Mouse (Mus musculus) stomach, postnatal 0 days (tissue): ENCODE data around the gene Zdhhc1. TPM values are rescaled to one million over a fixed set of nuclear protein-coding genes. Genes with fewer than 3 reads are reported as not detected.

Source experiments
- ATAC-seq: fragments of 200-750 bp; cut with Nextera tagmentation; 2 replicates; pipeline ENCODE4 v1.8.0; 2017; ENCODE audit not compliant: low FRiP score, low TSS enrichment
- DNase-seq: peaks from one replicate; pipeline ENCODE4 v3.0.0-alpha.2; 2016; ENCODE audit warnings: low spot score
- H3K27ac ChIP-seq: fragments of 300-500 bp; sonication (generic); replicated peaks from 2 replicates; pipeline ENCODE4 v1.5.1; 2014; ENCODE audit warnings: mild to moderate bottlenecking, control low read depth
- H3K27me3 ChIP-seq: fragments of 300-500 bp; sonication (generic); 2 replicates; pipeline ENCODE4 v1.6.1; 2014; ENCODE audit warnings: low read length; ENCODE audit not compliant: control insufficient read depth, insufficient read depth
- H3K36me3 ChIP-seq: fragments of 300-500 bp; sonication (generic); 2 replicates; pipeline ENCODE4 v1.6.1; 2014; ENCODE audit warnings: low read length, mixed read lengths; ENCODE audit not compliant: control insufficient read depth, insufficient read depth
- H3K4me1 ChIP-seq: fragments of 300-500 bp; sonication (generic); replicated peaks from 2 replicates; pipeline ENCODE4 v1.6.1; 2014; ENCODE audit warnings: antibody characterized with exemption; ENCODE audit not compliant: control insufficient read depth, insufficient read depth
- H3K4me2 ChIP-seq: fragments of 300-500 bp; sonication (generic); replicated peaks from 2 replicates; pipeline ENCODE4 v1.6.1; 2014; ENCODE audit warnings: low read depth, mild to moderate bottlenecking, control low read depth, moderate library complexity
- H3K4me3 ChIP-seq: fragments of 300-500 bp; sonication (generic); 2 replicates; pipeline ENCODE4 v1.5.1; 2014; ENCODE audit warnings: low read depth, low read length, control low read depth
- H3K9ac ChIP-seq: fragments of 300-500 bp; sonication (generic); 2 replicates; pipeline ENCODE4 v1.6.1; 2014; ENCODE audit warnings: mild to moderate bottlenecking, low read length, control low read depth, mixed read lengths
- H3K9me3 ChIP-seq: fragments of 300-500 bp; sonication (generic); 2 replicates; pipeline ENCODE4 v1.6.1; 2016; ENCODE audit warnings: low read length; ENCODE audit not compliant: control insufficient read depth
- CTCF ChIP-seq: IDR thresholded peaks from 2 replicates; pipeline ENCODE4 v1.5.1; 2016; ENCODE audit warnings: antibody characterized with exemption, low read depth, mild to moderate bottlenecking, moderate library complexity
- EP300 ChIP-seq: optimal IDR thresholded peaks from 2 replicates; pipeline ENCODE3; 2016; ENCODE audit warnings: antibody characterized with exemption
- WGBS: fragments of 180-500 bp; shearing (Covaris S2); extraction: QIAGEN DNeasy Blood & Tissue Kit; methylation state at CpG from one replicate; pipeline ENCODE4 v1.1.7; 2014; 5-methylcytosine and 5-hydroxymethylcytosine counted together
- polyA plus RNA-seq: library from polyadenylated mRNA; unstranded; fragments of >200 nt; fragmentation: Nextera tagmentation; extraction: Ambion mirVana; gene quantifications from 2 replicates; pipeline ENCODE4 v1.2.1, GENCODE M21; 2015

The Zdhhc1 gene
- polyA plus RNA-seq, 1 experiment from 2014 or later: 15.6 TPM

DNA sequence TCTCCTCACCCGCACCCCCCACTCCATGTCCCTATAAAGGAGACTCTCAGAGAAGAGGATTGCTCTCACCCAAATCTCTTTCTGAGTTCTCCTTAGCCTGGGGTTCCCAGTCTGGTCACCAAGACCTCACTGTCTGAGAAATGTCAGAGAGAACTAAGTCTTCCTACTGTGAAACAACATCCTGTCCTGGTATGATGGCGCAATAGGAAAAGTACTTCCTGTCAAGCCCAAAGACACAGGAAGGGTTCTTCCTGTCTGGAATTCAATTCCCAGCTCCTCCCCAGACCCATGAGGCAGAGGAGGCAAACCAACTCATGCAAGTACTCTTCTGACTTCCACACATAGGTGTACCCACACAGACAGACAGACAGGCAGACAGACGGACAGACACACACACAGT, 7.9 kb upstream of the Zdhhc1 start:
- Histone ChIP-seq H3K27ac (no peak overlapping the region), H3K9me3 (no peaks in the 10 kb centered on the region), H3K27me3 (no peaks in the 10 kb centered on the region), H3K9ac (no peak overlapping the region), H3K4me1 (no peaks in the 10 kb centered on the region), H3K4me3 (no peak overlapping the region), H3K4me2 (no peak overlapping the region), H3K36me3 (no peaks in the 10 kb centered on the region)
- DNase-seq (no peak), ATAC-seq (no peak; the same call in 1 of the 2 replicates)
- TF ChIP-seq CTCF (no peak), EP300 (no peak)
- WGBS: 81% methylated on average over 3 of the region's 3 CpGs

DNA sequence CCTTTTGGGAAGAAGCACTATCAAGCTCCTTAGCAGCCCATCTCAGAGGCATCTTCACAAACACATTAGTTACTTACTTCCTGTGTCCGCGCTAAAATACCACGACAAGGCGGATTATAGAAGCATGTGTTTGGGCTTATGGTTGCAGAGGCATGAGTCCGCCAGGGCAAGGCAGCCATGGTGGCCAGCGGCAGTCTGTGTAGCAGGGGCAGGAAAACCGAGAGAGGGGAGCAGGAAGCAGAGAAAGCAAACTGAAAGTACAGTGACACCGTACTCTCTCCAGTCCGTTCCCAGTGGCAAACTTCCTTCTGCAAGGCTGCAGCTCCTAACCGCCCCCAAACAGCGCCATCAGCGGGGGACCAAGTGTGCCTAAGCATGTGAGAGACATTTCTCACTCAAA, 3.1 kb upstream of the Zdhhc1 start:
- H3K36me3 ChIP-seq: no peaks in the 10 kb centered on the region
- ATAC-seq (no peak), DNase-seq (no peak)
- H3K4me3 ChIP-seq: 0 out of 2 replicates have a peak overlapping the region, but pooled peaks have one; percentile 6
- H3K27ac ChIP-seq: no peak overlapping the region
- no peaks in the 10 kb centered on the region for H3K27me3 ChIP-seq
- no peaks in the 10 kb centered on the region; the same call in 1 of the 2 replicates for H3K4me1 ChIP-seq
- H3K9me3 ChIP-seq: no peaks in the 10 kb centered on the region
- WGBS: 57% methylated on average over 12 of the region's 12 CpGs
- no peak overlapping the region; the same call in 1 of the 2 replicates for H3K4me2 ChIP-seq
- no peak overlapping the region for H3K9ac ChIP-seq
- TF ChIP-seq CTCF (no peak), EP300 (no peak)

DNA sequence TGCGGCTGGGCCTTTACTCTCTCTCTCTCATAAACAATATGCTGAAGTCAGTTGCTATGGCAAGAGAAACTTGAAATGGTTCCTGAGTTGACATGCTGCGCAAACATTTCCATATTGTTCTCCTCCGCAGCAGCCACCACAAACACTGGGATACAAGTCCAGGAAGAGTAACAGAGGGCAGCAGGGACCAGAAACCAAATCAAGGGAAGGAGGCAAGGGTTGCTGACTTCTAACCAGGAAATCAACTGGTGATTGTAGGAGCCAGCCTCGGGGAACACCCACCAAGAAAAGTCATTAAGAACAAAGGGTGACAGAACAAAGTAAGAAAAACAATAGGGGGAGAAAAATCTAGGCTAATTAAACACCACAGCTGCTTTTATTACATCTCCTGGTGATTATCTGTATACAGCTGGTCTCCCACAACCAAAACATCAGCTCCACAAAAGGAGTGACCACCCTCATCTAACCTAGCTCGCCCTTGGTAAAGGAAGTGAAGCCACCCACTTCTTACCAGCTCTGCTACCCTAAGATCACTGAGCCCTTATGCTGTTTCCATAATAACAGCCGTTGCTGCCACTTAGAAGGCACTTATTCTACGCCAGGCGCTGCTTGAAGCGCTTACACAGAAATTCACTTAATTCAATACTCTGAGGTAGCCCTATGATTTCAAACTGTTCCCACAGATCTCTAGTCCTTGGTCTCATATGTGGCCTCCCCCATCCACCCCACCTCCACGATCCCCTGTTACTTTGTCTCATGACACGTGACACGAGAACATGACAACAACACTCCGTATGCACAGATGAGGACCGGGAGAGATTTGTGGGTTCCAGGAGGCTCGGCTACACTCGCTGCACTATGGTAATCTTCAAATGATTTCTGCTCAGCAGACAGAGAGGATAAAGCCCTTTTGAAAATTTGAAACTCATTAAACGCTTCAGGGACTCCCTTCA, 1.1 kb downstream of the Zdhhc1 start:
- TF ChIP-seq CTCF: no peak
- TF ChIP-seq EP300: no peak
- Histone ChIP-seq H3K36me3 (no peaks in the 10 kb centered on the region), H3K4me2 (peak overlapping the region; percentile 80), H3K27me3 (no peaks in the 10 kb centered on the region), H3K9ac (peak overlapping the region; percentile 94), H3K4me3 (peak overlapping the region; percentile 85), H3K27ac (peak overlapping the region; percentile 91), H3K4me1 (no peaks in the 10 kb centered on the region; the same call in 1 of the 2 replicates), H3K9me3 (no peaks in the 10 kb centered on the region)
- 25% methylated on average over 17 of the region's 17 CpGs for WGBS
- DNase-seq: no peak
- ATAC-seq: no peak

DNA sequence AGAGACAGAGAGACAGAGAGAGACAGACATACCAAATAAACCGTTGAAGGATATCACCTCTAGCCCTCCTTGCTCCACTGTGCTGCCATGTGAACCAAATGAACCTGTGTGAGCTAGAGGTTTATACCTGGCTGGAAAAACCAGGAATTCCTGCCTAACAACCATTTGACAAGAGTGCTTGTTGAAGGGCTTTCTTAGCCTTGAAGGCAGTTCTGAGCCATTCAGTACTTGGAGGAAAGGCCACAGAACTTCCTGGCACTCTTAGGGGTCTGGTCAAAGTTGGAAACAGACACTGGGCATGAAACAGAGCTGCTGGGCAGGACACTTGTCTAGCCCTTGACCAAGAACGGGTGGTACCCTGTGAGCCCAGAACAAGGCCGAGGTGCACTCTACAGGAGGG, 2.1 kb downstream of the Zdhhc1 start:
- no peaks in the 10 kb centered on the region for H3K27me3 ChIP-seq
- no peaks in the 10 kb centered on the region for H3K9me3 ChIP-seq
- no peaks in the 10 kb centered on the region; the same call in 1 of the 2 replicates for H3K4me1 ChIP-seq
- H3K4me3 ChIP-seq: no peak overlapping the region
- no peaks in the 10 kb centered on the region for H3K36me3 ChIP-seq
- H3K27ac ChIP-seq: peak overlapping the region; percentile 91
- no peak overlapping the region for H3K4me2 ChIP-seq
- DNase-seq (no peak), ATAC-seq (no peak)
- no peak overlapping the region for H3K9ac ChIP-seq
- TF ChIP-seq CTCF (no peak), EP300 (no peak)
- WGBS: 48% methylated on average over 3 of the region's 3 CpGs

DNA sequence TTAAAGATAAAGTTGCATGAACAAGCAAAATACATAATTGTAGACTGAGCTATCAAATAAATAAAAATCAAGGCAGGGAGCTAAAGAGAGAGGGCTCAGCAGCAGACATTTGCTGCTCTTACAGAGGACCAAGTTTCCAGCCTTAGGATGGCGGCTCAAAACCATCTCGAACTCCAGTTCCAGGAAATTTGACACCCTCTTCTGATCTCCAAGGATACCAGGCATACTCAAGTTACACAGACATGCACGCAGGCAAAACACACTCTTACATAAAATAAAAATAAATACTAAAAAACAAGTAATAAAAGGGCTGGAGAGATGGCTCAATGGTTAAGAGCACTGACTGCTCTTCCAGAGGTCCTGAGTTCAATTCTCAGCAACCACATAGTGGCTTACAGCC, 3.2 kb downstream of the Zdhhc1 start:
- 37% methylated on average over 3 of the region's 3 CpGs for WGBS

DNA sequence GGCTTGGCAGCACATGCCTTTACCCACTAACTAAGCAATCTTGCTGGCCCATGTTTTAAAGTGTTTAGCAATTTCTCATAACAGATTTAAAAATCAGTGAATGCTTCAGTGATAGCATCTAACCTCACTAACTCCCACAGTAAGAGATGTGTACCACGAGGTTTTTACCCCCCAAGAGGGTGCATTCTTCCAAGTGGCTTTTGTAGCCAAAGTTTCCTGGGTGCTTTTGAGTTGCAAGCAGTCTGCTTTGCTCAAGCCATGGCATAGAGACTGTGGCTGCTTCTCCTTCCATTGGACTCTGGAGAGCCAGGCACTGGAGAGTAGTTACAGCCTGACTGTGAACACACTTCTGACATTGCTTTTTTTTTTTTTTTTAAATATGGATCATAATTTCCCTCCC, 7.4 kb downstream of the Zdhhc1 start:
- Histone ChIP-seq H3K27ac (no peak overlapping the region), H3K36me3 (no peaks in the 10 kb centered on the region), H3K4me3 (no peak overlapping the region), H3K4me2 (no peak overlapping the region), H3K27me3 (no peaks in the 10 kb centered on the region), H3K9me3 (no peaks in the 10 kb centered on the region), H3K4me1 (no peaks in the 10 kb centered on the region), H3K9ac (no peak overlapping the region)
- WGBS: 54% methylated on average over 1 of the region's 1 CpGs
- ATAC-seq (no peak), DNase-seq (no peak)
- TF ChIP-seq EP300 (no peak), CTCF (no peak)

More for the DNA sequence above, 3.2 kb downstream of the Zdhhc1 start:
- Histone ChIP-seq H3K9me3 (no peaks in the 10 kb centered on the region), H3K4me1 (no peaks in the 10 kb centered on the region; the same call in 1 of the 2 replicates), H3K9ac (no peak overlapping the region), H3K4me2 (no peak overlapping the region), H3K27me3 (no peaks in the 10 kb centered on the region), H3K27ac (no peak overlapping the region), H3K36me3 (no peaks in the 10 kb centered on the region), H3K4me3 (no peak overlapping the region)
- no peak for DNase-seq
- TF ChIP-seq CTCF: no peak
- TF ChIP-seq EP300: no peak
- no peak for ATAC-seq
